In genomic region chr17:71981177-71981576, GRCm38 (mm10) we compare ENCODE assay signal across 14 mouse cellular contexts.
A peak's percentile ranks its signal among the peaks of the same experiment; 100 is the strongest.
DNase-seq lines count a peak whose midpoint lies in the region; ATAC-seq and TF ChIP-seq lines count a peak whose summit lies in the region.
"Had no signal": no experiment of that assay in that cellular context is flagged by ENCODE, and none has a peak within 500 bp of the region (broad histone marks: within the 10 kb centered on the region; RNA-seq: fewer than 3 reads in every experiment).

No protein-coding gene starts in this region.

- H3K9ac ChIP-seq in kidney, embryonic 14.5 days (ENCODE audit: low read depth, low read length) = no peak overlapping the region
- no peak overlapping the region for H3K9ac ChIP-seq in forebrain, embryonic 13.5 days
- no peak overlapping the region for H3K9ac ChIP-seq in hindbrain, postnatal 0 days (replicated peaks; ENCODE audit: low read length)
- no peak overlapping the region for H3K9ac ChIP-seq in neural tube, embryonic 12.5 days

- H3K4me3 ChIP-seq in kidney, embryonic 14.5 days (ENCODE audit: low read length) = no peak overlapping the region
- no peak overlapping the region for H3K4me3 ChIP-seq in forebrain, embryonic 13.5 days
- H3K4me3 ChIP-seq in hindbrain, postnatal 0 days (ENCODE audit: low read length) = no peak overlapping the region
- H3K4me3 ChIP-seq in neural tube, embryonic 12.5 days = no peak overlapping the region
- H3K4me3 ChIP-seq: megakaryocyte, embryonic 14.5 days had no signal

- no peak overlapping the region for H3K4me2 ChIP-seq in kidney, embryonic 14.5 days (replicated peaks; ENCODE audit: low read depth, low read length)
- H3K4me2 ChIP-seq in forebrain, embryonic 13.5 days = no peak overlapping the region; the same call in 1 of the 2 replicates
- no peak overlapping the region for H3K4me2 ChIP-seq in hindbrain, postnatal 0 days (ENCODE audit: low read depth, low read length)
- no peak overlapping the region for H3K4me2 ChIP-seq in neural tube, embryonic 12.5 days (replicated peaks)

- no peak for DNase-seq in kidney, adult 9 months
- DNase-seq in hindbrain, postnatal 0 days (ENCODE audit: low spot score) = no peak
- DNase-seq in layer of hippocampus, adult 9-11 months = no peak
- DNase-seq in urinary bladder, postnatal 25 days (ENCODE audit: low spot score) = no peak
- DNase-seq: adrenal gland, postnatal 25 days; cerebellum, adult 11 months; heart, adult 18-20 months; kidney, postnatal 25 days; spleen, adult 18-20 months had no signal

- 71% methylated on average over 4 of the region's 4 CpGs for WGBS in kidney, embryonic 14.5 days
- 47% methylated on average over 4 of the region's 4 CpGs for WGBS in forebrain, embryonic 13.5 days
- 41% methylated on average over 4 of the region's 4 CpGs for WGBS in hindbrain, postnatal 0 days
- 46% methylated on average over 4 of the region's 4 CpGs for WGBS in neural tube, embryonic 12.5 days

- TF ChIP-seq CTCF in hindbrain, postnatal 0 days (IDR thresholded peaks at IDR 0.05; ENCODE audit: low read depth) = peak; percentile 11; the same call in 1 of the 2 replicates

- no peaks in the 10 kb centered on the region for H3K9me3 ChIP-seq in kidney, embryonic 14.5 days (ENCODE audit: control insufficient read depth, low read length)
- H3K9me3 ChIP-seq in forebrain, embryonic 13.5 days (replicated peaks) = no peaks in the 10 kb centered on the region
- no peaks in the 10 kb centered on the region for H3K9me3 ChIP-seq in hindbrain, postnatal 0 days (ENCODE audit: low read length)
- H3K9me3 ChIP-seq in neural tube, embryonic 12.5 days = no peaks in the 10 kb centered on the region

- H3K27me3 ChIP-seq in kidney, embryonic 14.5 days (ENCODE audit: control insufficient read depth, insufficient read depth, low read length) = no peaks in the 10 kb centered on the region
- H3K27me3 ChIP-seq in forebrain, embryonic 13.5 days = no peaks in the 10 kb centered on the region
- H3K27me3 ChIP-seq in hindbrain, postnatal 0 days (ENCODE audit: insufficient read depth, low read length) = no peaks in the 10 kb centered on the region
- no peaks in the 10 kb centered on the region for H3K27me3 ChIP-seq in neural tube, embryonic 12.5 days (replicated peaks)
- H3K27me3 ChIP-seq: megakaryocyte, embryonic 14.5 days had no signal

- peaks cover 12% of the 10 kb centered on the region; the same call in 1 of the 2 replicates for H3K4me1 ChIP-seq in kidney, embryonic 14.5 days (ENCODE audit: control insufficient read depth, insufficient read depth, low read length)
- H3K4me1 ChIP-seq in forebrain, embryonic 13.5 days = peaks cover 39% of the 10 kb centered on the region
- H3K4me1 ChIP-seq in hindbrain, postnatal 0 days (ENCODE audit: insufficient read depth, low read length) = no peaks in the 10 kb centered on the region
- peaks cover 16% of the 10 kb centered on the region for H3K4me1 ChIP-seq in neural tube, embryonic 12.5 days
- H3K4me1 ChIP-seq: megakaryocyte, embryonic 14.5 days had no signal

- H3K36me3 ChIP-seq in kidney, embryonic 14.5 days (ENCODE audit: control insufficient read depth, insufficient read depth, low read length) = no peaks in the 10 kb centered on the region
- no peaks in the 10 kb centered on the region for H3K36me3 ChIP-seq in forebrain, embryonic 13.5 days (ENCODE audit: poor library complexity, severe bottlenecking)
- no peaks in the 10 kb centered on the region for H3K36me3 ChIP-seq in hindbrain, postnatal 0 days (ENCODE audit: insufficient read depth, low read length)
- H3K36me3 ChIP-seq in neural tube, embryonic 12.5 days = no peaks in the 10 kb centered on the region

- peak overlapping the region; percentile 37; the same call in 1 of the 2 replicates for H3K27ac ChIP-seq in kidney, embryonic 14.5 days (ENCODE audit: low read depth, low read length)
- H3K27ac ChIP-seq in forebrain, embryonic 13.5 days = peak overlapping the region; percentile 75
- H3K27ac ChIP-seq in hindbrain, postnatal 0 days = peak overlapping the region; percentile 38
- H3K27ac ChIP-seq in neural tube, embryonic 12.5 days = no peak overlapping the region

- peak; percentile 26; the same call in 1 of the 2 replicates for ATAC-seq in kidney, embryonic 14.5 days (ENCODE audit: low FRiP score, low TSS enrichment)
- peak; percentile 54 for ATAC-seq in forebrain, embryonic 13.5 days
- peak; percentile 66 for ATAC-seq in hindbrain, postnatal 0 days
- peak; percentile 46; the same call in 1 of the 2 replicates for ATAC-seq in neural tube, embryonic 12.5 days (ENCODE audit: low FRiP score, low read depth)
- ATAC-seq in megakaryocyte progenitor cell, adult 5-6 weeks (replicated peaks; ENCODE audit: poor library complexity) = no peak
